Mouse (Mus musculus) ZHBTc4 (cell line): ENCODE data around the gene Rbm7.
A peak's percentile ranks its signal among the peaks of the same experiment; 100 is the strongest.
"Not testable (repeated sequence)": the region's sequence is repeated elsewhere in the genome, so short reads cannot be mapped to it uniquely, and the experiment has no call there.

Experiments
- DNase-seq: peaks from one replicate; pipeline ENCODE4 v3.0.0-alpha.2; 2011; ENCODE audit warnings: low read depth, low spot score

Gene Rbm7

GRCm38 (mm10) chr9:48480411-48481213 lies 14.5 kb downstream of the Rbm7 start, which contains the start of gene Rexo2:
Gene Rexo2 (minus strand): TSS chr9:48480623.
- DNase-seq: peak; percentile 98

- no peak for DNase-seq
These were observed 15.2 kb downstream of the Rbm7 start for GRCm38 (mm10) chr9:48479838-48480410.

DNA sequence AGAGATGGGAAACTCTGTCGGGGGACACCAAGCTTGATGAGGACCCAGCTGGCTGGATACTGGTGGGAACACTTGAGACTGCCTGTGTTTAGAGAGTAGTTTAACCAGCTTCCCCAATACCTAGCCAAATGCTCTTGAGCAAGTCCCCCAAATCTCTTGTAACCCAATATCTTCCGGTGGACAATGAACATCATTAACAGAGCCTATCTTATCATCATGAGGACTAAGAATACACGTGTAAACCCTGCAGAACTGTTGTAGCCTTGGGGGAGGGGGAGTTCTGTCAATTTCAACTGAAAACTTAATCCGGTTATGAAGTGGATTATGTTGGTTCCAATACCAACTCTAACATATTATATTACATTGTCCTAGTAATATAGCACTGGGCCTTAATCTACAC lies 16.3 kb downstream of the Rbm7 start:
- DNase-seq: no peak

- no peak for DNase-seq
These were observed 18.6 kb downstream of the Rbm7 start for GRCm38 (mm10) chr9:48476236-48477165.

DNA sequence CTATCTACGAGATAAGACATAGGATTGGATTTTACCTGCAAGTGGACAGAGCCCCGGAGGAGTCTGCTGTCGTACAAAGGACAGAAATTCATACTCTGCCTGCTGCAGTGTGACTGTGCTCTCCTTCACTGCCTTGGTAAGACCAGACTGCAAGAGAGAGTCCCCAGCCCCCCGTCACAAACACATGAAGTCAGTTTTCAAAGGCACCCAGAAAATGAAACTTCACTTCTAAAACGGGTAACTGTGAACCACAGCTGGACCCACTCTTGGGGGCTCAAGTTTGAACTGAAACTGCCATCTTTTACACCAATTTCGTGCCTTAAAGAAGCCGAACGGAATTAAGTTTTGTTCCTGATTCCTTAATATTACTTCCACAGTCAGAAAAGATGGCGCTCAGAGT lies 20.7 kb downstream of the Rbm7 start:
- DNase-seq: no peak

GRCm38 (mm10) chr9:48473131-48473530 lies 22.0 kb downstream of the Rbm7 start:
- DNase-seq: peak; percentile 51

- DNase-seq: peak; percentile 57
These were observed 22.6 kb downstream of the Rbm7 start for GRCm38 (mm10) chr9:48472441-48473025.

DNA sequence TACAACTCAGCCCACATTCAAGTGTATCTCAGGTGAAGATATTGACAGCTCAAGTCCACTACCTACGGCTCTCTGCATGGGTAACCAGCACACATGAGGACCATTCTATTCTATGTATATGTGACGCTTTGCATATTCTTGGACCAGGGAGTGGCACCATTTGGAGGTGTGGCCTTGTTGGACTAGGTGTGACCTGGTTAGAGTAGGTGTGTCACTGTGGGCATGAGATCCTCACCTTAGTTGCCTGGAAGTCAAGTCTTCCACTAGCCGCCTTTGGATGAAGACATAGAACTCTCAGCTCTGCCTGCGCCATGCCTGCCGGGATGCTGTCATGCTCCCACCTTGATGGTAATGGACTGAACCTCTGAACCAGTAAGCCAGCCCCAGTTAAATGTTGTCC lies 27.6 kb downstream of the Rbm7 start:
- DNase-seq: not testable (repeated sequence)

DNA sequence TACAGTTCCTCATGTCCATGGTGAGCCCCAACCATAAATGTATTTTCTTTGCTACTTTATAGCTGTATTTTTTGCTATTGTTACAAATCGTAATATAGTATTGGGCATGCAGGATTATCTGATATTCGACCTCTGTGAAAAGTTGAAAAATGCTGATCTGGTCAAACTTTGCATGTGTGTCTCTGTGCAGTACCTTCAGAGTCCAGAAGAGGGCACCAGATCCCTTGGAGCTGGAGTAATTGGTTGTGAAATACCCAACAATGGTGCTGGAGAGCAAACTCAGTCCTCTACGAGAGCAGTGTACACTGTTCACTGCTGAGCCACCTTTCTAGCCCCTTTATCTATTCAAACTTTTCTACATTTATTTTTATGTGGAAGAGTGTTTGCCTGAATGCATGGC lies 28.3 kb downstream of the Rbm7 start:
- DNase-seq: peak; percentile 81

GRCm38 (mm10) chr9:48465671-48466070 lies 29.4 kb downstream of the Rbm7 start:
- peak; percentile 75 for DNase-seq

DNA sequence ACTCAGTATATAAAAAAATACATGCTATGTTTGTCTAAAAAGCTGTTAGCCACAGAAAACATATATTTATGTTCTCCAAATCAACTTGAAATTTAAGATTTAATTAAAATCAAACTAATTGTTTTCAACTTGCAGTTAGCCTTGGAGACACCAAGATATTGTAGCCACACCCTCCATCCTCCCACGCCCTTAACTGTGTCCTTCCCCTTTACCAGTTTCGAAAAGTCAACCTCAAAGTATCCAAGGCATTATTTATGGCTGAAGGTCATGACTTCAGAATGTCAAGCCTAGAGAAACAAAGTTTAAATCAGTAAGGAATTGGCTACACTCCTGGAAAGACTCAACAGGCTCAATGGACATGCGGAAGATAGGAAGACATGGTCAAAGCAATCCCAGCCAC lies 33.6 kb downstream of the Rbm7 start:
- DNase-seq: no peak

GRCm38 (mm10) chr9:48460720-48461119 lies 34.4 kb downstream of the Rbm7 start:
- DNase-seq: no peak

- no peak for DNase-seq
These were observed 35.7 kb downstream of the Rbm7 start for GRCm38 (mm10) chr9:48459391-48459790.

DNA sequence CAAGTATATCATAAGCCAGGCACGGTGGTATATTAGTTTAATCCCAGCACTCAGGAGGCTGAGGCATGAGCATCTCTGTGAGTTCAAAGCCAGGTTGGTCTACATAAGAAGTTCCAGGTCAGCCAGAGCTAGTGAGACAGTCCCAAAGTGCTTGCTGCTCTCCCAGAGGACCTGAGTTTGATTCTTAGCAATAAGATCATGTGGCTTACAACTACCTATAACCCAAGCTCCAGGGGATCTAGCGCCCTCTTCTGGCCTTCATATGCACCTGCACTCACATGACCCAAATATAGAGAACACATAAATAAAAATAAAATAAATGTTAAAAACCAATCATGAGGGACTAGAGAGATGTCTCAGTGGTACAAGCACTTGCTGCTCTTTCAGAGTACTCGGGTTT lies 36.2 kb downstream of the Rbm7 start:
- DNase-seq: peak; percentile 68

DNA sequence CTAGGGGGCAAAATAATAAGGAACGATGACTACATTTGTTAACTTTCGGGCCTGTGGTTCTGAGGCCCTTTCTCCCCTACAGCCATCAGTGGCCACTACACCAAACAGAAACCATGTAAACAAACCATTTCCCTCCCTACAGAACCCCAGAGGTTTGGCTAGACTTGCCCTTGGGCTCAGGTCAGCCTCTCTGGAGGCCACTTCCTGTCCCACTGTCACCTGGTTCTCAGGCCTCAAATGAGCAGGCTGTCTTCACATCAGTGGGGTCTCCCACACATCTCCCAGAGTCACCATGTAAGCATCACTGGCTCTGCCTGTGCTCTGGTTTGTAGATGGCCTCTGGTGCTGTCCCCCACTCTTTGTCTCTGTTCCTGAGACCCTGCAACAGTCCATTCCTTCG lies 39.1 kb downstream of the Rbm7 start:
- DNase-seq: no peak

GRCm38 (mm10) chr9:48450066-48450465 lies 45.0 kb downstream of the Rbm7 start:
- no peak for DNase-seq

DNA sequence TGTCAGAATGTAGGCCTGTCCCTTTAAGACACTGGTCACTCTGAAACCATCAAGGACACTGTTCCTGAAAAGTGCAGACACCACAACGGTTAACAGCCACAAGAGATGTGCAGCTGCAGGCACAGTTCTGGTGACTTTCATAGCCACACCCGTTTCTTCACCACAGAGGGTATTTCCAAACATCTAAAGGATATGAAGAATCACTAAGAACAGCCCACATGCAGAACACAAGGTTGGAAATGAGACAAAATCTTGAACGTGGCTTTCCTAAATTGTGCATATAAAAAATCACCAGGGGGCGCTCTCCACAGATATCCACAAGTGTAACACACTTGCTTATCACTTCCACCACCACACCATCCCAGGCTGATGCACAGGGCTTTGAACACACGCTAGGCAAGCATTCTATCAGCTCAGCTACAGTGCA lies 47.3 kb downstream of the Rbm7 start:
- DNase-seq: peak; percentile 57

- DNase-seq: no peak
These were observed 50.3 kb downstream of the Rbm7 start for GRCm38 (mm10) chr9:48444821-48445220.

GRCm38 (mm10) chr9:48443873-48444272 lies 51.2 kb downstream of the Rbm7 start:
- no peak for DNase-seq
